In genomic region chr4:43657146-43657545, GRCm38 (mm10) we compare ENCODE assay signal across 8 mouse cellular contexts. TPM values are rescaled to one million over a fixed set of nuclear protein-coding genes. Genes with fewer than 3 reads are reported as not detected.
DNase-seq lines count a peak whose midpoint lies in the region; ATAC-seq lines count a peak whose summit lies in the region.

No protein-coding gene starts in this region.

- H3K4me3 ChIP-seq in heart, embryonic 13.5 days = peak overlapping the region; percentile 70
- peak overlapping the region; percentile 85 for H3K4me3 ChIP-seq in forebrain, embryonic 15.5 days
- H3K4me3 ChIP-seq in macrophage (ENCODE audit: inconsistent target) = peak overlapping the region; percentile 64; the same call in 1 of the 2 replicates

- WGBS in heart, embryonic 13.5 days = 62% methylated on average over 4 of the region's 4 CpGs
- WGBS in forebrain, embryonic 15.5 days = 58% methylated on average over 4 of the region's 4 CpGs
- WGBS in macrophage (ENCODE audit: missing documents) = 66% methylated on average over 4 of the region's 4 CpGs

- no peaks in the 10 kb centered on the region for H3K79me2 ChIP-seq in macrophage (ENCODE audit: inconsistent target)

- no peaks in the 10 kb centered on the region for H3K36me3 ChIP-seq in heart, embryonic 13.5 days
- H3K36me3 ChIP-seq in forebrain, embryonic 15.5 days = no peaks in the 10 kb centered on the region
- no peaks in the 10 kb centered on the region for H3K36me3 ChIP-seq in macrophage (ENCODE audit: inconsistent target)

- no peak for ATAC-seq in heart, embryonic 13.5 days (ENCODE audit: extremely low read depth, insufficient number of reproducible peaks, low FRiP score, low TSS enrichment)
- no peak for ATAC-seq in forebrain, embryonic 15.5 days (replicated peaks)
- ATAC-seq in erythroid progenitor cell, adult 5-6 weeks (replicated peaks; ENCODE audit: low FRiP score, poor library complexity, severe bottlenecking) = no peak

- peak overlapping the region; percentile 33; the same call in 1 of the 2 replicates for H3K9ac ChIP-seq in heart, embryonic 13.5 days
- H3K9ac ChIP-seq in forebrain, embryonic 15.5 days (replicated peaks) = peak overlapping the region; percentile 62; the same call in 1 of the 2 replicates

- no peaks in the 10 kb centered on the region for H3K9me3 ChIP-seq in heart, embryonic 13.5 days
- no peaks in the 10 kb centered on the region for H3K9me3 ChIP-seq in forebrain, embryonic 15.5 days

- DNase-seq in heart, adult 18-20 months = no peak
- DNase-seq in ES-CJ7 (ENCODE audit: low read depth, low spot score) = peak; percentile 66
- DNase-seq in urinary bladder, postnatal 4 days (ENCODE audit: low spot score in 2 of 2) = no peak
- DNase-seq in thymus, postnatal 25 days = no peak

- peaks cover 34% of the 10 kb centered on the region for H3K27me3 ChIP-seq in heart, embryonic 13.5 days (replicated peaks)
- peaks cover 10% of the 10 kb centered on the region for H3K27me3 ChIP-seq in forebrain, embryonic 15.5 days

- H3K4me2 ChIP-seq in heart, embryonic 13.5 days = peak overlapping the region; percentile 91
- peak overlapping the region; percentile 87 for H3K4me2 ChIP-seq in forebrain, embryonic 15.5 days (replicated peaks)

- 0 out of 2 replicates have a peak overlapping the region, but pooled peaks have one; percentile 25 for H3K27ac ChIP-seq in heart, embryonic 13.5 days (replicated peaks)
- H3K27ac ChIP-seq in forebrain, embryonic 15.5 days (replicated peaks) = peak overlapping the region; percentile 92
- no peak overlapping the region for H3K27ac ChIP-seq in macrophage

- peaks cover 31% of the 10 kb centered on the region for H3K4me1 ChIP-seq in heart, embryonic 13.5 days
- peaks cover 21% of the 10 kb centered on the region for H3K4me1 ChIP-seq in forebrain, embryonic 15.5 days

RNA-seq across cellular contexts. Expression of gene Hint2, which starts 0.9 kb away (rescaled TPM):
- polyA plus RNA-seq in heart, embryonic 13.5 days (2015; fragmentation: Nextera tagmentation; extraction: Ambion mirVana) = 131 and 166 TPM in 2 replicates
- total RNA-seq in heart, adult 18-20 months (2021) = 100 to 1,000 TPM; 163 to 173 TPM
- 65.5 and 74.0 TPM in 2 replicates for polyA plus RNA-seq in forebrain, embryonic 15.5 days (2015; fragmentation: Nextera tagmentation; extraction: Ambion mirVana)
- total RNA-seq in macrophage (2018; cell fraction: chromatin; rRNA removed) = 10 to 100 TPM in 11 of 26 experiments, 1 to 10 TPM in 13, not detected in 2; 1.2 to 24.6 (median 9.5) TPM
- total RNA-seq in macrophage (2018; cell fraction: cytosol; rRNA removed) = 10 to 100 TPM; 18.6 to 27.8 (median 22.0) TPM
- total RNA-seq in macrophage (2018; cell fraction: nucleus; rRNA removed) = 10 to 100 TPM in 17 of 26 experiments, 1 to 10 TPM in 9; 1.6 to 22.7 (median 12.6) TPM
- 11.4 to 34.2 TPM (median 26.9 TPM) in 3 replicates for polyA plus RNA-seq in macrophage (2018)
- 18.9 and 26.7 TPM in 2 replicates for total RNA-seq in erythroid progenitor cell, adult 5-6 weeks (2015; ENCODE audit: low replicate concordance)
- total RNA-seq in erythroid progenitor cell, adult 5-6 weeks (2017; ENCODE audit: low replicate concordance) = 6.5 and 12.0 TPM in 2 replicates

RNA-seq across cellular contexts. Expression of gene Spag8, which starts 3.8 kb away (rescaled TPM):
- 0.59 and 0.92 TPM in 2 replicates for polyA plus RNA-seq in heart, embryonic 13.5 days (2015; fragmentation: Nextera tagmentation; extraction: Ambion mirVana)
- not detected for total RNA-seq in heart, adult 18-20 months (2021)
- polyA plus RNA-seq in forebrain, embryonic 15.5 days (2015; fragmentation: Nextera tagmentation; extraction: Ambion mirVana) = 4.3 and 6.7 TPM in 2 replicates
- total RNA-seq in macrophage (2018; cell fraction: chromatin; rRNA removed) = under 1 TPM in 1 of 26 experiments, not detected in 25; 0.62 TPM
- total RNA-seq in macrophage (2018; cell fraction: cytosol; rRNA removed) = not detected
- under 1 TPM in 1 of 26 experiments, not detected in 25; 0.54 TPM for total RNA-seq in macrophage (2018; cell fraction: nucleus; rRNA removed)
- not detected in 3 replicates for polyA plus RNA-seq in macrophage (2018)
- not detected in 2 replicates for total RNA-seq in erythroid progenitor cell, adult 5-6 weeks (2015; ENCODE audit: low replicate concordance)
- 3.9 TPM in 1 of 2 replicates, not detected in the other for total RNA-seq in erythroid progenitor cell, adult 5-6 weeks (2017; ENCODE audit: low replicate concordance)

RNA-seq across cellular contexts. Expression of gene Tmem8b, which starts 11.6 kb away (rescaled TPM):
- polyA plus RNA-seq in heart, embryonic 13.5 days (2015; fragmentation: Nextera tagmentation; extraction: Ambion mirVana) = 4.0 and 4.8 TPM in 2 replicates
- 10 to 100 TPM; 20.0 to 21.0 TPM for total RNA-seq in heart, adult 18-20 months (2021)
- 16.2 TPM in 2 replicates for polyA plus RNA-seq in forebrain, embryonic 15.5 days (2015; fragmentation: Nextera tagmentation; extraction: Ambion mirVana)
- total RNA-seq in macrophage (2018; cell fraction: chromatin; rRNA removed) = 1 to 10 TPM in 25 of 26 experiments, under 1 TPM in 1; 0.74 to 7.6 (median 3.3) TPM
- total RNA-seq in macrophage (2018; cell fraction: cytosol; rRNA removed) = 1 to 10 TPM in 20 of 26 experiments, under 1 TPM in 6; 0.72 to 1.7 (median 1.2) TPM
- total RNA-seq in macrophage (2018; cell fraction: nucleus; rRNA removed) = 1 to 10 TPM in 24 of 26 experiments, under 1 TPM in 2; 0.81 to 3.8 (median 2.4) TPM
- polyA plus RNA-seq in macrophage (2018) = 0.80 to 1.5 TPM (median 1.1 TPM) in 3 replicates
- total RNA-seq in erythroid progenitor cell, adult 5-6 weeks (2015; ENCODE audit: low replicate concordance) = 1.4 TPM in 1 of 2 replicates, not detected in the other
- 0.64 TPM in 1 of 2 replicates, not detected in the other for total RNA-seq in erythroid progenitor cell, adult 5-6 weeks (2017; ENCODE audit: low replicate concordance)

RNA-seq across cellular contexts. Expression of gene Fam221b, which starts 11.8 kb away (rescaled TPM):
- polyA plus RNA-seq in heart, embryonic 13.5 days (2015; fragmentation: Nextera tagmentation; extraction: Ambion mirVana) = 2.6 and 2.9 TPM in 2 replicates
- total RNA-seq in heart, adult 18-20 months (2021) = under 1 TPM; 0.15 to 0.28 TPM
- polyA plus RNA-seq in forebrain, embryonic 15.5 days (2015; fragmentation: Nextera tagmentation; extraction: Ambion mirVana) = 1.6 and 1.7 TPM in 2 replicates
- total RNA-seq in macrophage (2018; cell fraction: chromatin; rRNA removed) = under 1 TPM in 1 of 26 experiments, not detected in 25; 0.16 TPM
- 1 to 10 TPM in 4 of 26 experiments, under 1 TPM in 22; 0.21 to 1.8 (median 0.69) TPM for total RNA-seq in macrophage (2018; cell fraction: cytosol; rRNA removed)
- total RNA-seq in macrophage (2018; cell fraction: nucleus; rRNA removed) = under 1 TPM in 6 of 26 experiments, not detected in 20; 0.11 to 0.26 (median 0.15) TPM
- 0.53 to 4.6 TPM (median 0.59 TPM) in 3 replicates for polyA plus RNA-seq in macrophage (2018)
- total RNA-seq in erythroid progenitor cell, adult 5-6 weeks (2015; ENCODE audit: low replicate concordance) = not detected in 2 replicates
- total RNA-seq in erythroid progenitor cell, adult 5-6 weeks (2017; ENCODE audit: low replicate concordance) = 1.7 TPM in 1 of 2 replicates, not detected in the other

RNA-seq across cellular contexts. Expression of gene Npr2, which starts 25.4 kb away (rescaled TPM):
- polyA plus RNA-seq in heart, embryonic 13.5 days (2015; fragmentation: Nextera tagmentation; extraction: Ambion mirVana) = 7.2 and 7.7 TPM in 2 replicates
- 10 to 100 TPM; 39.7 to 42.1 TPM for total RNA-seq in heart, adult 18-20 months (2021)
- 12.7 and 15.4 TPM in 2 replicates for polyA plus RNA-seq in forebrain, embryonic 15.5 days (2015; fragmentation: Nextera tagmentation; extraction: Ambion mirVana)
- 1 to 10 TPM in 3 of 26 experiments, under 1 TPM in 1, not detected in 22; 0.21 to 5.8 (median 1.2) TPM for total RNA-seq in macrophage (2018; cell fraction: chromatin; rRNA removed)
- total RNA-seq in macrophage (2018; cell fraction: cytosol; rRNA removed) = under 1 TPM in 3 of 26 experiments, not detected in 23; 0.04 to 0.14 (median 0.09) TPM
- 1 to 10 TPM in 1 of 26 experiments, not detected in 25; 2.1 TPM for total RNA-seq in macrophage (2018; cell fraction: nucleus; rRNA removed)
- not detected in 3 replicates for polyA plus RNA-seq in macrophage (2018)
- 10.8 TPM in 1 of 2 replicates, not detected in the other for total RNA-seq in erythroid progenitor cell, adult 5-6 weeks (2015; ENCODE audit: low replicate concordance)
- 0.13 TPM in 1 of 2 replicates, not detected in the other for total RNA-seq in erythroid progenitor cell, adult 5-6 weeks (2017; ENCODE audit: low replicate concordance)
